Mouse (Mus musculus): Measurements from ENCODE around the gene Gm14743.
"Not testable (repeated sequence)": the region's sequence is repeated elsewhere in the genome, so short reads cannot be mapped to it uniquely, and the experiment has no call there.

Gene Gm14743

DNA sequence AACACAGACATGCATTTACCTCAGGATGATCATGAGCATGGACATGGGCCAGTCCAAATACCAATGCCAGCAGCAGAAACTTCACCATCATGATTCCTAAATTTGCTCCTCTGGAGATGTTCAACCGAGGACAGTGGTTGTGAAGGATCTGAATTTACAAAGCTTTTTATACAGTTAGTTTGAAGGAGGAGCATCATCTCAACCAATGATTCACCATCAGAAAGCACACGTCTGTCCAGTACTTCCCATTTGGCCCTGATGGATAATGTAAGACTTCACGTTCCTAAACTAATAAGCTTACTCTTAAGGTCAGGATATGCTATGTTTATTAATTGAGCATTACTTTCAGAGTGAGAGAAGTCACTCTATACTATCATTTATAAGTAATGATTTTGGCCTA, at the start of gene Gm14743:
TSS of gene Gm14743 (minus strand) at position 101 of the 400 bp plus-strand sequence.
- not testable (repeated sequence) for DNase-seq (ENCODE audit: low read depth, low spot score)

DNA sequence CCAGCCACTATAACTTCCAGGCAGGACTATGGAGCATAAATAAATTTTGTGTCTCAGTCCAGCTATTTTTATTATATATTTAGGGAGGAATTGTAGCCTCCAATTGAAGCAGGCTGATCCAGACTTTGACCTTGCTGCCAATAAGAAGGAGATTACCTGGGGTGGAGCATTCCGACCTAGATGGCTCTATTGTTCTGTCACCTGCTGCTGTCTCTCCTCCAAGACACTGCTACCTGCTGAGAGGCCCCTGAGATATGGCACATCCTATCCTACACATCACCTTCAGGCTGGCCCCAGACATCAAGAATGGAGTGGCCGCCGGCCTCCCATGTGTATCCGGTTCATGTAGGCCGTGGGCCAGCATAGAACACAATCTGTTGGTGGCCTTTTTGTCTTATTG, 42.9 kb downstream of the Gm14743 start:
- DNase-seq (ENCODE audit: low read depth, low spot score) = no peak

DNA sequence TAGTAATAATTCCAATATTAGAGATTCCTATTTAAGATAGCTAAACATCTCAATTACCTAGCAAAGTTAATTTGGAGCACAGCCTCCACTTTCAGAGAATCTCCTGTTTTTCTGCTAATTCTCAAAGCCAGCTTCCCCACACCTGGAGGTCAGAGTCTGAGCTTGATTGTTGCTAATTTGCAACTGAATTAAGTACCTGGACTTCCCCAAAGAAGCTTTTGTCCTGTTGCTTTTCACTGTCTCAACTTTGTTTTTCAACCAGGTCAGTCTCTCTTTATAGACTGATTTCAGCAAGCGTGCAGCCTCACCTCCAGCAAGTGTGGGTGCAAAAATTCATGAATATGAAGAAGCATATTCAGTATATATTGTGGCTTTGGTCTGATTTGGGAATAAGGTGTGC, 43.5 kb downstream of the Gm14743 start:
- DNase-seq (ENCODE audit: low read depth, low spot score) = not testable (repeated sequence)

All from brain, embryonic 18.5 days (tissue).